Mouse (Mus musculus) E14TG2a.4 (cell line): ENCODE data around the gene Tsga10ip.

Experiments
- CTCF ChIP-seq: conservative IDR thresholded peaks from 2 replicates; pipeline ENCODE4 v1.5.1; 2014; ENCODE audit warnings: low read length
- NANOG ChIP-seq: IDR thresholded peaks from 2 replicates; pipeline ENCODE4 v1.6.1; 2014; ENCODE audit warnings: borderline replicate concordance, low read length, mixed read lengths
- POU5F1 ChIP-seq: IDR thresholded peaks from 2 replicates; pipeline ENCODE4 v1.6.1; 2014; ENCODE audit warnings: low read length, borderline replicate concordance

DNA sequence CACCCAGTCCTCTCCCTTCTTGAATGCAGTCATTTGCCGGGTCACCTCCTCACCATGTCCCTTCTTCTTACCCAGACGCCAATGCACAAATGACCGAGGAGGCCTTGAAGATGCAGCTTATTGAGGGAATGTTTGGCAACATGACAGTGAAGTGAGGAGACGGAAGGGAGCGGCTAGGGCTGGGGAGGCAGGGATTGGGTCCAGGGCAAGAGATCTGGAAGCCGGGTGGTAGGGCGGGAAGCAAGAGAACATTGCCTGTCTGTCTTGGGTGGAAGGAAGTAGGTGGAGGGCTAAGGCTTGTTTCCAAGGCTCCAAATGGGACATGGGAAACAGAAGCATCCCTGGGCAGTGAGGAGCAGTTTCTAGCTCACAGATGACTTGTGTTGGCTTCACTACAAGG is 61.0 kb downstream of the Tsga10ip start:
- TF ChIP-seq CTCF (no peak), POU5F1 (no peak), NANOG (no peak)
